Mouse (Mus musculus): ENCODE results near the gene Ly6f.

Ly6f gene

DNA sequence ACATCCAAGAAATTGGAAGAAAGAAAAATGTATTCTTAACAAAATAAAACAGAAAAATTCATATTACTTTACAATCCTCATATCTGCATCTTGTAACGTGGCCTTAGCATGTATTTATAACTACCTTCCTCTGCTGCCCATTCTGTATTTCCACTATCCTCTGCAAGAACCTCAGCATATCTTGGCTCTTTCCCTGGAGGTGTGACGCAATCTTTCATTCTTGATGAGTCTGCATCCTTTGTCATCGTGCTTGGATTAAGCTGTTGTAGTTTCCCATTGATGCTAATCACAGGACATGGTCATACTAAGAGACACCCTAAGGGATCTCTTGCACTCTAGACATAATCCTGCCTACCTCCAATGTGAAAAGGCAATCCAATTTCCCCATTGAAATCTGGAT is 50.4 kb downstream of the Ly6f start:
- DNase-seq (ENCODE audit: low read depth, low spot score): no peak

DNA sequence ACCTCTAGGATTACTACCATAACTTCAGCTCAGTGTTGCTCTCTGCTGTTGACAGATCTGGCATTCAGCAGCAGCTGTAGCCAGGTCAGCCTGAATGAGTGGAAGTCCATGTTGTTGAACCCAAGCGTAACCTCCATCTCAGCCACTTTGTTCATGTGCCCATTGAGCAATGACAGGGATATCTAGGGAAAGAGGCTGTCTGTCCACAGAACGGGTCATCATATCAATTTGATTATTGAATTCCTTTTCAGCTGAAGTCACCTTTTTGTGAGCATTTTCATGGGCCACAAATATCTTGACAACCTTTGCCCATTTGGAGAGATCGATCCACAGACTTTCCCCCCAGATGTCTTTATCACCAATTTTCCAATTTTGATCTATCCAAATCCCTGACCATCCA is 51.9 kb downstream of the Ly6f start:
- DNase-seq (ENCODE audit: low read depth, low spot score): no peak
